Mouse (Mus musculus) common myeloid progenitor, adult 5-6 weeks (primary cell): ENCODE measurements at regions not wholly inside any gene's neighbourhood (a gene's known extent, or its start where the extent isn't known, plus 50 kb on each side); places are given as distances from the start of the nearest gene placed in this dataset.

Experiments used
- ATAC-seq: replicated peaks from 2 replicates; pipeline ENCODE4 v1.8.0; 2016; ENCODE audit warnings: low read depth, mild to moderate bottlenecking, moderate TSS enrichment, inconsistent platforms; ENCODE audit not compliant: poor library complexity, severe bottlenecking

GRCm38 (mm10) chr13:6484418-6484817, 63.5 kb upstream of the Pitrm1 start:
- no peak for ATAC-seq

GRCm38 (mm10) chr13:6487837-6488236, 60.1 kb upstream of the Pitrm1 start:
- 0 out of 2 replicates have a peak, but pooled peaks have one; percentile 22 for ATAC-seq

GRCm38 (mm10) chr13:6492916-6493619, 54.9 kb upstream of the Pitrm1 start:
- no peak for ATAC-seq
